Mouse (Mus musculus) ES-E14 (cell line): ENCODE measurements at regions not wholly inside any gene's neighbourhood (a gene's known extent, or its start where the extent isn't known, plus 50 kb on each side); places are given as distances from the start of the nearest gene placed in this dataset.

Source experiments
- DNase-seq: peaks from one replicate; pipeline ENCODE4 v3.0.0-alpha.2; 2013; ENCODE audit warnings: low read depth, low spot score
- H3K27ac ChIP-seq: 2 replicates; pipeline ENCODE4 v1.5.1; 2012; ENCODE audit warnings: low read depth, mild to moderate bottlenecking, low read length, moderate library complexity, mixed read lengths; ENCODE audit not compliant: poor library complexity, insufficient read depth, severe bottlenecking
- H3K36me3 ChIP-seq: 2 replicates; pipeline ENCODE4 v1.6.1; 2012; ENCODE audit warnings: mild to moderate bottlenecking, low read length, moderate library complexity, mixed read lengths; ENCODE audit not compliant: control insufficient read depth, poor library complexity, insufficient read depth, severe bottlenecking
- H3K4me1 ChIP-seq, 2 experiments: fragments of 150-350 bp in 1 of 2; sonication (generic) in 1 of 2; 2 replicates each; pipeline ENCODE4 v1.6.1; 2012; ENCODE audit warnings: low read length in 2 of 2, mild to moderate bottlenecking in 1 of 2, mixed read lengths in 1 of 2; ENCODE audit not compliant: control insufficient read depth in 2 of 2, insufficient read depth in 2 of 2, poor library complexity in 1 of 2
- H3K4me3 ChIP-seq, 2 experiments: fragments of 150-350 bp in 1 of 2; sonication (generic) in 1 of 2; 2 replicates each; pipeline ENCODE4 v1.5.1; 2012; ENCODE audit warnings: low read length in 2 of 2, low read depth in 1 of 2, mild to moderate bottlenecking in 1 of 2, mixed read lengths in 1 of 2; ENCODE audit not compliant: insufficient read depth in 1 of 2, poor library complexity in 1 of 2, severe bottlenecking in 1 of 2
- H3K9ac ChIP-seq: 2 replicates; pipeline ENCODE4 v1.6.1; 2012; ENCODE audit warnings: low read depth, mild to moderate bottlenecking, low read length, mixed read lengths; ENCODE audit not compliant: poor library complexity, insufficient read depth, severe bottlenecking
- H3K9me3 ChIP-seq: fragments of 150-350 bp; sonication (generic); 2 replicates; pipeline ENCODE4 v1.6.1; 2012; ENCODE audit warnings: low read depth, mild to moderate bottlenecking, low read length; ENCODE audit not compliant: control insufficient read depth, insufficient read depth
- CHD2 ChIP-seq: IDR thresholded peaks from 2 replicates; pipeline ENCODE4 v1.6.1; 2014; ENCODE audit warnings: mild to moderate bottlenecking, low read depth, low read length, inconsistent platforms
- HCFC1 ChIP-seq: IDR thresholded peaks from 2 replicates; pipeline ENCODE4 v1.6.1; 2012; ENCODE audit warnings: low read length, inconsistent platforms, borderline replicate concordance; ENCODE audit not compliant: insufficient read depth
- MAFK ChIP-seq: IDR thresholded peaks from 2 replicates; pipeline ENCODE4 v1.6.1; 2014; ENCODE audit warnings: mild to moderate bottlenecking, low read depth, low read length, inconsistent platforms; ENCODE audit not compliant: insufficient read depth
- ZC3H11A ChIP-seq: IDR thresholded peaks from 2 replicates; pipeline ENCODE4 v1.6.1; 2012; ENCODE audit warnings: low read depth, mild to moderate bottlenecking, inconsistent platforms, low read length, borderline replicate concordance
- ZNF384 ChIP-seq: IDR thresholded peaks from 2 replicates; pipeline ENCODE4 v1.6.1; 2012; ENCODE audit warnings: low read depth, low read length, inconsistent platforms
- in situ Hi-C, 2 experiments: fragments of 600-800 bp; cut with MboI; formaldehyde crosslinking; loops; one replicate each; pipeline ENCODE4 v1.15.1; 2025; ENCODE audit warnings: low sequenced_read_pairs in 2 of 2, inconsistent platforms in 1 of 2; ENCODE audit not compliant: unreplicated experiment in 2 of 2

- Histone ChIP-seq H3K4me3 (no peak overlapping the region), H3K9ac (no peak overlapping the region), H3K36me3 (no peaks in the 10 kb centered on the region), H3K27ac (no peak overlapping the region), H3K4me1 (0 out of 4 replicates have a peak, but pooled peaks cover 0 to 2% of the 10 kb centered on the region in 2 experiments), H3K9me3 (no peaks in the 10 kb centered on the region)
- in situ Hi-C loops = no loop called here
- TF ChIP-seq MAFK = no peak
- TF ChIP-seq HCFC1 = no peak
- TF ChIP-seq ZC3H11A = no peak
- TF ChIP-seq ZNF384 = no peak
- DNase-seq = no peak
These were observed 89.3 kb upstream of the Ghr start for GRCm38 (mm10) chr15:3672586-3672985.

- H3K4me1 ChIP-seq = no peaks in the 10 kb centered on the region
- H3K4me3 ChIP-seq = no peak overlapping the region
- no peak for DNase-seq
- H3K9me3 ChIP-seq = no peaks in the 10 kb centered on the region
- H3K36me3 ChIP-seq = no peaks in the 10 kb centered on the region
- no peak overlapping the region for H3K9ac ChIP-seq
- TF ChIP-seq ZC3H11A = no peak
- TF ChIP-seq CHD2 = no peak
- TF ChIP-seq MAFK = no peak
- no peak for TF ChIP-seq ZNF384
- no peak for TF ChIP-seq HCFC1
- in situ Hi-C loops = no loop called here
- H3K27ac ChIP-seq = no peak overlapping the region
These were observed 87.9 kb upstream of the Ghr start for GRCm38 (mm10) chr15:3671169-3671568.

- H3K4me1 ChIP-seq = no peaks in the 10 kb centered on the region
- H3K9me3 ChIP-seq = no peaks in the 10 kb centered on the region
- no peak for TF ChIP-seq CHD2
- no peak for TF ChIP-seq ZNF384
- no peak for TF ChIP-seq ZC3H11A
- no peak for TF ChIP-seq MAFK
- TF ChIP-seq HCFC1 = no peak
- no peak for DNase-seq
- no peak overlapping the region for H3K9ac ChIP-seq
- H3K4me3 ChIP-seq = no peak overlapping the region
- in situ Hi-C loops = no loop called here
- no peak overlapping the region for H3K27ac ChIP-seq
- no peaks in the 10 kb centered on the region for H3K36me3 ChIP-seq
These were observed 86.1 kb upstream of the Ghr start for GRCm38 (mm10) chr15:3669411-3669810.

GRCm38 (mm10) chr15:3668863-3669262 lies 85.6 kb upstream of the Ghr start:
- no peaks in the 10 kb centered on the region for H3K9me3 ChIP-seq
- H3K36me3 ChIP-seq = no peaks in the 10 kb centered on the region
- H3K27ac ChIP-seq = no peak overlapping the region
- H3K4me1 ChIP-seq = no peaks in the 10 kb centered on the region
- in situ Hi-C loops = no loop called here
- DNase-seq = no peak
- no peak overlapping the region for H3K9ac ChIP-seq
- TF ChIP-seq MAFK = no peak
- H3K4me3 ChIP-seq = no peak overlapping the region

GRCm38 (mm10) chr15:3648741-3649140 lies 65.4 kb upstream of the Ghr start:
- TF ChIP-seq HCFC1 = no peak
- TF ChIP-seq ZNF384 = no peak
- TF ChIP-seq ZC3H11A = no peak
- no peak for TF ChIP-seq MAFK
- TF ChIP-seq CHD2 = no peak
- no peak for DNase-seq
- in situ Hi-C loops = no loop called here
- H3K4me3 ChIP-seq = no peak overlapping the region
- H3K4me1 ChIP-seq = no peaks in the 10 kb centered on the region
- H3K9me3 ChIP-seq = no peaks in the 10 kb centered on the region
- no peak overlapping the region for H3K9ac ChIP-seq
- no peak overlapping the region for H3K27ac ChIP-seq
- H3K36me3 ChIP-seq = no peaks in the 10 kb centered on the region
